Mouse (Mus musculus) lung, postnatal 10 days (tissue): Measurements from ENCODE around the gene Micall2.
"Not testable (repeated sequence)": the region's sequence is repeated elsewhere in the genome, so short reads cannot be mapped to it uniquely, and the experiment has no call there.

Source experiments
- DNase-seq: peaks from one replicate; pipeline ENCODE4 v3.0.0; 2021

The Micall2 gene

DNA sequence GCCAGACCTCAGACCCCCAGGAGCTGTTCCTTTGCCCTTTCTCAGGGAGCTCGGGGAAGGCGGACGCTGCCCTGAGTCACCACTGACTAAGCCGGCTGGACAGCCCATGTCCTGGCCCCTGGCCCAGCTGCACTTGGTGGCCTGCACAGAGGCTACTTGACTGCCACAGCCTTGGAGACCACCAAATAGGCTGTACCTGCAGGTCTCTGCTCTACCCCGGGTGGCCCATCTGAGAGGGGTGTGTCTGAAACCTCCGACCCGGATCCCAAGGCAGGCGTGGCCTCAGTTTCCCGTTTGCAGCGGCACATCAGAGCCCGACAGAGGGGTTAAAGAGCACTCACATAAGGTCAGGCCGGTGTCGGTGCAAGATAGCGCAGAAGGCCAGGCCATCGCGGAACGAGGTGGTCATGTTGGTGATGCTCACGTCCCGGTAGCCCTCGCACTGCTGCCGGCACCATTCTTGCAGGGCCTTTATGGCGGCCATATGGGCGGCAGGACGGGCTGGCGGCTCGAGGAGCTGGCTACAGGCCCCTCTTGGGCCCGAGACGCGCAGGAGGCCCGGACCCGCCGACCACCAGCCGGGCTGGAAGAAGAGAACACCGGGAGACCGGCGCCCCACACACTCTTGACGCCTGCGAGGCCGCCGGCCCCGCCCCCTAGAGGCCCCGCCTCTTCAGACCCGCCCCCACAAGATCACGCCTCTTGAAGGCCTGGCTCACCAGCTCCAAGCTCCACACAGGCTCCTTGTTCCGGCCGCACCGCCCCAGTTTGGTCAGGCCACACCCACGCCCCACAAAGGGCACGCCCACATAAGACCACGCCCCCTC lies at the start of gene Micall2:
Micall2 (minus strand) TSS at position 660 of the 827 bp plus-strand sequence.
- peak; percentile 99 for DNase-seq

GRCm38 (mm10) chr5:139781406-139781805 lies 45.3 kb upstream of the Micall2 start:
- DNase-seq: no peak

GRCm38 (mm10) chr5:139776966-139777365 lies 40.8 kb upstream of the Micall2 start:
- DNase-seq: no peak

GRCm38 (mm10) chr5:139775216-139775926 lies 39.2 kb upstream of the Micall2 start, which contains the start of gene Ints1:
Ints1 (minus strand) TSS chr5:139775674.
- peak; percentile 98 for DNase-seq

- no peak for DNase-seq
Measured at GRCm38 (mm10) chr5:139768216-139768615, 32.1 kb upstream of the Micall2 start.

DNA sequence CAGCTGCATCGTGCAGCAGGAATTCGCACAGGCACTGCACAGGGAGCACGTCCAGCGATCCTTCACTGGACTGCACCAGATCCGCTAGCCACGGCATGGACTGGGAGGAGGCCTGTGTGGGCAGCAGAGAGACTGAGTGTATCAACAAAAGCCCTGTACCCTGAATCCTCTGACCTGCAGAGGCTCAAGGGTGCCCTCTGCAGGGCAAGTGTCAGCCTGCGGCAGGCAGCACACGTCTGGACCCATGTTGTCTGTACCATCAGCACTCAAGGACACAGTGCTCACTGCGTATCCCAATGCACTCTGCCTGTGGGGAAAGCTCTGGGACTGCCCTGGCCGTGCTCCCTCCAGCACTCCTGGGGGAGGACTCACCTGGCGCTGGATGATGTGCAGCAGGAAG lies 28.2 kb upstream of the Micall2 start:
- DNase-seq: no peak

DNA sequence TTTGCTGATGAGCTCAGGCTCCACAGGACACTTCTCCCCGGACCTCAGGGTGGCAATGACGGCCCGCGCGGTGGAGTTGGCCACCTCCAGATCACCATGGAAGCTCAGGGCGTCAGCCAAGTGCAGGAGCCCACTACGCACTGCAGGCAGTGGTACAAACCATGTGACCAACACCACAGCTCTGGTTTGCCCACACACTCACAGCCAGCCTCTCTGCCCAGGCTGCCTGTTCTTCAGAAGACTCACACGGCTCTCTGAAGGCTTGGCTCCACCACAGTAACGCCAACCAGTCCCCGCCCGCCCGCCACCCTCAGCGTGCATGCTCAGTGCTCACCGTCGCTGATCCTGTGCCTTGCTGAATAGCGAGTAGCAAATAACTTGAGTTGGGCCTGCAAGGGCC lies 22.0 kb upstream of the Micall2 start:
- no peak for DNase-seq

- DNase-seq: no peak
Measured at GRCm38 (mm10) chr5:139756586-139756985, 20.4 kb upstream of the Micall2 start.

DNA sequence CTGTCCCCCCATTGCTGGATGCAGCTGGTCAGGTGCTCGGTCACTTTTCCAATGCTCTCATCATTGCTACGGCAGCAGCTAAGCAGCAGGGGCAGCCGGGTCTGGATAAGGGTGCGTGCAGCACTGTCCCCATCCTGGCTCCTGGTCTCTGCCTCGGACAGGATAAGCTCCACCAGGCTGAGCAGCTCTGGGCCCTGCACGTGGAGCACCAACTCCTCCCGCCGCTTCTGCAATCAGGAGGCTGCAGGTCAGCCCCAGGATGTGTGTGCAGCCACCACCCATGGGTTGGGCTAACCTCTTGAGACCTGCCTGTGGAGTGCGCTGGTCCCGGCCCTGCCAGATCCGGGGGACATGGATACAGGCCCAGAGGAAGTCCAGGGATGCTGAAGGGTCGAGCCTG lies 20.0 kb upstream of the Micall2 start:
- DNase-seq: no peak

- DNase-seq: peak; percentile 59
Measured at GRCm38 (mm10) chr5:139754753-139755152, 18.6 kb upstream of the Micall2 start.

GRCm38 (mm10) chr5:139750535-139750934 lies 14.4 kb upstream of the Micall2 start:
- peak; percentile 80 for DNase-seq

DNA sequence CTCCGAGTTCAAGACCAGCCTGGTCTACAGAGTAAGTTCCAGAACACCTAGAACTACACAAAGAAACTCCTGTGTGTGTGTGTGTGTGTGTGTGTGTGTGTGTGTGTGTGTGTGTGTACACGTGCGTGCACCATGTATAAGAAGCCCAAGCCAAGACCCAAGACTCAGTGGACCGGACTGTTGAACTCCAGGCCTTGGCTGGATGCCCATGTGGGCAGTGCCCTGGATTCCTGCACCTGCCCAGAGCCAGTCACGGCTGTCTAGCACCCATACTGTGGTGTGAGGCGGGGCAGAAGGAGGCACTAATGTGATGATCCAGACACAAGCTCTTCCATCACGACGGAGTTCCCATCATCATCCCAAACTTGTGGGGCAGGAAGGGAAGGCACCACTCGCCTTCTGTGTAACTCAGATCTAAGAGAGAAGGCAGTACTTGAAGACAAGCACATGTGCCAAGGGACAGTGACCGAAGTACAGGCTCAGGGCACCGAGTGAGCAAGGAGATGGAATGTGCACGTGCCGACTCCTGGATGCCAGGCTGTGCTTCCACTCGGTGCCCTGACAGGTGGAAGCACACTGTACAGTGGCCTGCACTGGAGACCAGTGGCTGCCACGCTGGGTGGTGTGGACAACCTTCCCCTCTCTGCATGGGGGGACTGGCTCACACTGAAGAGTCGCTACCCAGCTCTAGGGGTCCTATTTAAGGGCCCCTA lies 13.4 kb upstream of the Micall2 start:
- DNase-seq: no peak

- DNase-seq: peak; percentile 75
Measured at GRCm38 (mm10) chr5:139745771-139746170, 9.6 kb upstream of the Micall2 start.

- DNase-seq: not testable (repeated sequence)
Measured at GRCm38 (mm10) chr5:139742640-139743039, 6.5 kb upstream of the Micall2 start.

GRCm38 (mm10) chr5:139738592-139739315 lies 2.6 kb upstream of the Micall2 start:
- DNase-seq: no peak

- no peak for DNase-seq
Measured at GRCm38 (mm10) chr5:139737841-139738591, 1.9 kb upstream of the Micall2 start.

DNA sequence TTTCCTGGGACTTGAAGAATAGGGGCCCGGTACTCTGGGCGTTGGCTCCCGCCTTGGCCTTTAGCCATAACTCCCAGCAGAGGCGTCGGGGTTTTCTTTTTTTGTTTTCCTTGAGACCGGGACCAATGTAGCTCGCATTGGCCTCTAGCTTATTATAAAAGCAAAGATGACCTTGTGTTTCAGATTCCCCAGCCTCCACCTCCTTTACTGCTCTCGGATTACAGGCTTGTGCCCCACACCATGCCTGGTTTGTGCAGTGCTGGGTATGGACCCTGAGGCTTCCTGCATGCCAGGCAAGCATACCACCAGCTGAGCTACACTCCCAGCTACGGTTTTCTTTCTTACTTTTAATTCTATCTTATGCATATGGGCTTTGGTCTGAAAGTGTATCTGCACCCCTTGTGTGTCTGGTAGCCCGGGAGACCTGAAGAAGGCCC lies 386 bp upstream of the Micall2 start:
- DNase-seq: no peak

- no peak for DNase-seq
Measured at GRCm38 (mm10) chr5:139734746-139735145, 1.4 kb downstream of the Micall2 start.

- no peak for DNase-seq
Measured at GRCm38 (mm10) chr5:139734016-139734415, 2.1 kb downstream of the Micall2 start.

DNA sequence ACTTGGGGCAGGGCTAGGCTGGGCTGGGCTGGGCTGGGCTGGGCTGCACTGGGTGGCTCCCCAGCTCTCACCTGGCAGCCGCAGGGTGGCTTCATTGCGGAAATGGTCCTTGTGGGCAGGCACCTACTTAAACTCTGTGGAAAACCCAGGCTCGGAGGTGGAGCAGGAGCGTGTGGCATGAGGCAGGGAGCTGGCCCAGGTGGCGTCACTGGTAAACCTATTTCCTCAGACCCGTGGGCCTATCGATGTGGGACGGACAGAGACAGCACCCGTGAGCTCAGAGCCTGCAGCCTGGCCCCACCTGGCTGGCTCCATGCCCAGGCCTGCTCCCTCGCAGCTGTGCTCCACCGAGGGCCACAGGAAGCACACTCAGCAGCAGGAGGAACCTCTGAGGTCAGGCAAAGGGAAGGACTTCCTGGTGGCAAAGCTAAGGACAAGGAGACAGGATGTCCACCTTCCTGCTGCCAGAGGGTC lies 3.5 kb downstream of the Micall2 start:
- DNase-seq: peak; percentile 62

- peak; percentile 38 for DNase-seq
Measured at GRCm38 (mm10) chr5:139730712-139731486, 5.2 kb downstream of the Micall2 start.
